Mouse (Mus musculus) liver, adult 2 months (tissue): ENCODE measurements at regions not wholly inside any gene's neighbourhood (a gene's known extent, or its start where the extent isn't known, plus 50 kb on each side); places are given as distances from the start of the nearest gene placed in this dataset.

Experiments
- CTCF ChIP-seq: fragments of 200-500 bp; IDR thresholded peaks from 2 replicates; pipeline ENCODE4 v1.5.1; 2011; ENCODE audit warnings: low read depth, low read length, control low read depth
- POLR2A ChIP-seq: fragments of 200-500 bp; IDR thresholded peaks from 2 replicates; pipeline ENCODE4 v1.6.1; 2011; ENCODE audit warnings: low read length, control low read depth; ENCODE audit not compliant: insufficient read depth; ENCODE audit errors: extremely low read depth

- TF ChIP-seq CTCF (no peak), POLR2A (no peak)
Measured at GRCm38 (mm10) chr10:39240966-39241365, 77.4 kb upstream of the Ccn6 start.
